Mouse (Mus musculus) CH12.LX (cell line): ENCODE data around the gene Tead1. TPM values are rescaled to one million over a fixed set of nuclear protein-coding genes. Genes with fewer than 3 reads are reported as not detected.

Source experiments
- DNase-seq: peaks from one replicate; pipeline ENCODE4 v3.0.0-alpha.2; 2013; ENCODE audit errors: extremely low read depth
- H3K27ac ChIP-seq: 2 replicates; pipeline ENCODE4 v1.5.1; 2012; ENCODE audit warnings: low read depth, mild to moderate bottlenecking, control low read depth, moderate library complexity; ENCODE audit not compliant: insufficient read depth
- H3K27me3 ChIP-seq: replicated peaks from 2 replicates; pipeline ENCODE3; 2012; ENCODE audit warnings: inconsistent platforms
- H3K36me3 ChIP-seq, 2 experiments: replicated peaks in 1 of 2; 2 replicates each; pipeline versions ENCODE3 to v1.6.1; 2012; ENCODE audit warnings: inconsistent platforms in 1 of 2, low read length in 1 of 2, mild to moderate bottlenecking in 1 of 2, mixed read lengths in 1 of 2, moderate library complexity in 1 of 2; ENCODE audit not compliant: control insufficient read depth in 1 of 2, insufficient read depth in 1 of 2
- H3K4me1 ChIP-seq, 2 experiments: 2 replicates each; pipeline ENCODE4 v1.6.1; 2012; ENCODE audit warnings: inconsistent platforms in 1 of 2, moderate library complexity in 1 of 2; ENCODE audit not compliant: insufficient read depth in 2 of 2, control insufficient read depth in 1 of 2
- H3K4me2 ChIP-seq: 2 replicates; pipeline ENCODE4 v1.6.1; 2012; ENCODE audit warnings: low read depth, mild to moderate bottlenecking, control low read depth; ENCODE audit not compliant: poor library complexity, insufficient read depth, severe bottlenecking
- H3K4me3 ChIP-seq, 3 experiments: fragments of 150-350 bp in 1 of 3; sonication (generic) in 1 of 3; replicated peaks in 1 of 3; 2 replicates each; pipeline versions ENCODE3 to v1.5.1; 2011 to 2012; ENCODE audit warnings: low read depth in 2 of 3, low read length in 2 of 3, mild to moderate bottlenecking in 2 of 3, moderate library complexity in 2 of 3, control low read depth in 1 of 3, improper control_type of control experiment in 1 of 3, inconsistent platforms in 1 of 3, mixed read lengths in 1 of 3; ENCODE audit not compliant: poor library complexity in 1 of 3
- H3K79me2 ChIP-seq: replicated peaks from 2 replicates; pipeline ENCODE4 v1.6.1; 2012; ENCODE audit warnings: mild to moderate bottlenecking, moderate library complexity; ENCODE audit not compliant: control insufficient read depth, poor library complexity, insufficient read depth, severe bottlenecking; ENCODE audit errors: extremely low read depth
- H3K9ac ChIP-seq: 2 replicates; pipeline ENCODE4 v1.6.1; 2012; ENCODE audit warnings: low read depth, mild to moderate bottlenecking, control low read depth, moderate library complexity; ENCODE audit not compliant: insufficient read depth
- H3K9me3 ChIP-seq: replicated peaks from 2 replicates; pipeline ENCODE3; 2012; ENCODE audit warnings: low read length, inconsistent platforms, mixed read lengths
- BHLHE40 ChIP-seq: IDR thresholded peaks from 2 replicates; pipeline ENCODE4 v1.6.1; 2011; ENCODE audit warnings: mild to moderate bottlenecking, low read depth, low read length, improper control_type of control experiment
- CHD1 ChIP-seq: IDR thresholded peaks from 2 replicates; pipeline ENCODE4 v1.6.1; 2012; ENCODE audit warnings: low read depth, low read length, improper control_type of control experiment, inconsistent platforms
- CHD2 ChIP-seq: IDR thresholded peaks from 2 replicates; pipeline ENCODE4 v1.6.1; 2011; ENCODE audit warnings: low read length, improper control_type of control experiment
- CTCF ChIP-seq, 2 experiments: IDR thresholded peaks in 1 of 2; conservative IDR thresholded peaks in 1 of 2; 2 replicates each; pipeline ENCODE4 v1.5.1; 2011 to 2012; ENCODE audit warnings: low read depth in 2 of 2, low read length in 2 of 2, improper control_type of control experiment in 1 of 2, inconsistent platforms in 1 of 2, mild to moderate bottlenecking in 1 of 2, moderate library complexity in 1 of 2
- E2F4 ChIP-seq: IDR thresholded peaks from 2 replicates; pipeline ENCODE4 v1.6.1; 2011; ENCODE audit warnings: low read depth, low read length, improper control_type of control experiment; ENCODE audit not compliant: insufficient replicate concordance
- ELF1 ChIP-seq: IDR thresholded peaks from 2 replicates; pipeline ENCODE4 v1.6.1; 2014; ENCODE audit warnings: low read depth, mild to moderate bottlenecking, inconsistent platforms, low read length, improper control_type of control experiment
- EP300 ChIP-seq: IDR thresholded peaks from 2 replicates; pipeline ENCODE4 v1.6.1; 2011; ENCODE audit warnings: low read length, improper control_type of control experiment
- ETS1 ChIP-seq: conservative IDR thresholded peaks from 2 replicates; pipeline ENCODE4 v1.6.1; 2012; ENCODE audit warnings: low read depth, mild to moderate bottlenecking, inconsistent platforms, low read length, improper control_type of control experiment, moderate library complexity
- GABPA ChIP-seq: IDR thresholded peaks from 2 replicates; pipeline ENCODE4 v1.6.1; 2012; ENCODE audit warnings: low read depth, low read length, improper control_type of control experiment, inconsistent platforms; ENCODE audit not compliant: insufficient replicate concordance
- HCFC1 ChIP-seq: IDR thresholded peaks from 2 replicates; pipeline ENCODE4 v1.6.1; 2012; ENCODE audit warnings: low read depth, mild to moderate bottlenecking, inconsistent platforms, low read length, improper control_type of control experiment
- IRF4 ChIP-seq: IDR thresholded peaks from 2 replicates; pipeline ENCODE4 v1.6.1; 2014; ENCODE audit warnings: low read depth, mild to moderate bottlenecking, inconsistent platforms, low read length, improper control_type of control experiment
- JUN ChIP-seq: IDR thresholded peaks from 2 replicates; pipeline ENCODE4 v1.6.1; 2011; ENCODE audit warnings: low read depth, mild to moderate bottlenecking, low read length, improper control_type of control experiment, moderate library complexity; ENCODE audit not compliant: insufficient read depth
- KAT2A ChIP-seq: IDR thresholded peaks from 2 replicates; pipeline ENCODE4 v1.6.1; 2012; ENCODE audit warnings: low read length, improper control_type of control experiment, inconsistent platforms; ENCODE audit not compliant: insufficient replicate concordance
- MAFK ChIP-seq: IDR thresholded peaks from 2 replicates; pipeline ENCODE4 v1.6.1; 2011; ENCODE audit warnings: low read length, improper control_type of control experiment; ENCODE audit not compliant: insufficient replicate concordance
- MAZ ChIP-seq: IDR thresholded peaks from 2 replicates; pipeline ENCODE4 v1.6.1; 2012; ENCODE audit warnings: low read depth, mild to moderate bottlenecking, inconsistent platforms, low read length, improper control_type of control experiment, moderate library complexity
- MEF2A ChIP-seq: IDR thresholded peaks from 2 replicates; pipeline ENCODE4 v1.6.1; 2014; ENCODE audit warnings: low read depth, mild to moderate bottlenecking, inconsistent platforms, low read length, improper control_type of control experiment, borderline replicate concordance
- MYC ChIP-seq: IDR thresholded peaks from 2 replicates; pipeline ENCODE4 v1.6.1; 2011; ENCODE audit warnings: low read depth, mild to moderate bottlenecking, improper control_type of control experiment, low read length
- POLR2A ChIP-seq: IDR thresholded peaks from 2 replicates; pipeline ENCODE4 v1.6.1; 2011; ENCODE audit warnings: low read depth, mild to moderate bottlenecking, improper control_type of control experiment, low read length
- RAD21 ChIP-seq: IDR thresholded peaks from 2 replicates; pipeline ENCODE4 v1.6.1; 2011; ENCODE audit warnings: low read depth, mild to moderate bottlenecking, low read length, improper control_type of control experiment, moderate library complexity
- RCOR1 ChIP-seq: conservative IDR thresholded peaks from 2 replicates; pipeline ENCODE4 v1.6.1; 2012; ENCODE audit warnings: low read depth, mild to moderate bottlenecking, inconsistent platforms, low read length, improper control_type of control experiment
- SMC3 ChIP-seq: IDR thresholded peaks from 2 replicates; pipeline ENCODE4 v1.6.1; 2011; ENCODE audit warnings: low read depth, low read length, improper control_type of control experiment
- TBP ChIP-seq: conservative IDR thresholded peaks from 2 replicates; pipeline ENCODE4 v1.6.1; 2011; ENCODE audit warnings: low read depth, low read length, improper control_type of control experiment
- TCF12 ChIP-seq: IDR thresholded peaks from 2 replicates; pipeline ENCODE4 v1.6.1; 2014; ENCODE audit warnings: low read depth, mild to moderate bottlenecking, inconsistent platforms, low read length, improper control_type of control experiment
- UBTF ChIP-seq: IDR thresholded peaks from 2 replicates; pipeline ENCODE4 v1.6.1; 2012; ENCODE audit warnings: low read depth, mild to moderate bottlenecking, inconsistent platforms, low read length, improper control_type of control experiment, moderate library complexity
- USF2 ChIP-seq: conservative IDR thresholded peaks from 2 replicates; pipeline ENCODE4 v1.6.1; 2011; ENCODE audit warnings: low read depth, low read length, improper control_type of control experiment
- ZC3H11A ChIP-seq: IDR thresholded peaks from 2 replicates; pipeline ENCODE4 v1.6.1; 2012; ENCODE audit warnings: low read depth, mild to moderate bottlenecking, inconsistent platforms, low read length, improper control_type of control experiment
- ZMIZ1 ChIP-seq: IDR thresholded peaks from 2 replicates; pipeline ENCODE4 v1.6.1; 2012; ENCODE audit warnings: low read depth, mild to moderate bottlenecking, inconsistent platforms, low read length, improper control_type of control experiment
- ZNF384 ChIP-seq: IDR thresholded peaks from 2 replicates; pipeline ENCODE4 v1.6.1; 2012; ENCODE audit warnings: low read depth, low read length, improper control_type of control experiment, inconsistent platforms
- dilution Hi-C: fragments of 300-500 bp; cut with MboI; formaldehyde crosslinking; loops from 2 replicates; pipeline ENCODE4 v1.14.3; 2020; ENCODE audit warnings: low sequenced_read_pairs; ENCODE audit not compliant: extremely low pct_unique_long_range_greater_than_20kb, extremely low pct_ligation_motif_present
- in situ Hi-C: fragments of 300-500 bp; cut with MboI; formaldehyde crosslinking; loops from 3 replicates; pipeline ENCODE4 v1.14.3; 2019; ENCODE audit warnings: low sequenced_read_pairs, low pct_ligation_motif_present, low pct_unique_long_range_greater_than_20kb, mixed read lengths
- polyA plus RNA-seq: library from polyadenylated mRNA; unstranded; fragments of >175 nt; gene quantifications from 2 replicates; pipeline ENCODE4 v1.2.1, GENCODE M21; 2012; ENCODE audit warnings: low read depth; ENCODE audit not compliant: insufficient read length
- total RNA-seq, 2 experiments: library from RNA; depleted of rRNA; stranded (reverse); fragments of 300-350 nt in 1 of 2; fragments of >200 nt in 1 of 2; gene quantifications; 2 replicates each; pipeline ENCODE4 v1.2.3; 2012 to 2014

Gene Tead1
- total and polyA plus RNA-seq, 3 experiments = not detected

DNA sequence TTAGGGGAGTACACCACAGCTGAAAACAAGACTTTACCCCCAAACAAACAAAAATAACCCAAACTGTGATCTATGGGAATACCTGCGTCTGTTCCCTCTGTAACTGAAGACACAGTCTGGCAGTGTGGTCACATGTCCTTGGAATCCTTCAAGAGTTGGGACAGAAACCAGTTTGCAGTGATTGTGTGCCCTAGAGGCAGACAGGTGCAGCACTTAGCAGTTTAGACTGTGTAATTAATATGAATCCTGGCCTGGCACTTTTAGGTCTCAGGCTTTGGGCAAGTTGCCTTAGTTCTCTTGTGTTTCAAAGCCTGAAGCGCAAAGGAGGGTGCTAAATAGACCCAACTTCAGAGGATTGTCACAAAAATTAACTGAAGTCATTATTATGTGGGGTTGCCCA is 83.8 kb downstream of the Tead1 start:
- dilution Hi-C loops = no loop called here
- Histone ChIP-seq H3K9me3 (no peaks in the 10 kb centered on the region), H3K4me3 (no peak overlapping the region), H3K4me1 (peaks cover 0 to 56% of the 10 kb centered on the region in 2 experiments; a peak in 2 of 4 replicates), H3K36me3 (no peaks in the 10 kb centered on the region), H3K9ac (no peak overlapping the region), H3K27me3 (peaks cover 9% of the 10 kb centered on the region), H3K27ac (no peak overlapping the region), H3K79me2 (no peaks in the 10 kb centered on the region), H3K4me2 (no peak overlapping the region)
- no peak for TF ChIP-seq ZMIZ1
- no peak for TF ChIP-seq MYC
- no peak for TF ChIP-seq CHD2
- TF ChIP-seq EP300 = no peak
- no peak for TF ChIP-seq ZC3H11A
- TF ChIP-seq CTCF (conservative IDR thresholded peaks at IDR 0.05 in 1 of 2, IDR thresholded peaks at IDR 0.05 in 1 of 2; ENCODE audit: low read depth in 2 of 2, low read length in 2 of 2) = no peak
- no peak for TF ChIP-seq KAT2A
- TF ChIP-seq ELF1 = no peak
- no peak for TF ChIP-seq CHD1
- no peak for TF ChIP-seq RCOR1
- TF ChIP-seq HCFC1 = no peak
- no peak for TF ChIP-seq ETS1
- TF ChIP-seq JUN = no peak
- TF ChIP-seq IRF4 = no peak
- TF ChIP-seq BHLHE40 = no peak
- TF ChIP-seq RAD21 = no peak
- no peak for TF ChIP-seq USF2
- no peak for TF ChIP-seq TBP
- in situ Hi-C loops = no loop called here
- no peak for DNase-seq

DNA sequence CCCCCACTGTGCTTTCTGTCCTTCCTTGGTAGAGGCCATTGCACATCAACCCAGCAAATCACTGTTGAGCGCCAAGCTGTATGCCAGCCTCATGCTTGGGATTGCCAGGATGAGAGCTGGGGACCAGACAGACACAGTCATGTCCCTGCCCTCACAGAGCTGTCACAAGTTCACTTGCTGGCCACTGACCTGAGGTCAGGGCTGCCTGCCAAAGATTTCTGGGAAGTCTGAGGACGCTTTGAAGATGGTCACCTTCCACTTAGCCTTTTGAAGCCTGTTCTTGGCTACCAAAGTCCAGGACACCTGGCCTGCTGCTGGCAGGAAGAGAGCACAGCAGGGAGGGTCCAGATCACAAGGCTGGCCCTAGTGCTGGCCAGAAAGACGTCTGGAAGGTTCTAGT is 84.4 kb downstream of the Tead1 start:
- Histone ChIP-seq H3K27me3 (peaks cover 9% of the 10 kb centered on the region), H3K9ac (no peak overlapping the region), H3K27ac (no peak overlapping the region), H3K4me3 (no peak overlapping the region), H3K9me3 (no peaks in the 10 kb centered on the region), H3K36me3 (no peaks in the 10 kb centered on the region), H3K79me2 (no peaks in the 10 kb centered on the region), H3K4me2 (no peak overlapping the region), H3K4me1 (peaks cover 0 to 56% of the 10 kb centered on the region in 2 experiments; a peak in 2 of 4 replicates)
- TF ChIP-seq MAZ = no peak
- TF ChIP-seq MEF2A = no peak
- no peak for TF ChIP-seq E2F4
- no peak for TF ChIP-seq ZNF384
- TF ChIP-seq EP300 = no peak
- no peak for TF ChIP-seq UBTF
- TF ChIP-seq RCOR1 = no peak
- no peak for TF ChIP-seq ETS1
- no peak for TF ChIP-seq ZC3H11A
- no peak for TF ChIP-seq ZMIZ1
- no peak for TF ChIP-seq JUN
- no peak for TF ChIP-seq MAFK
- TF ChIP-seq SMC3 = no peak
- no peak for TF ChIP-seq KAT2A
- TF ChIP-seq GABPA = no peak
- TF ChIP-seq BHLHE40 = no peak
- TF ChIP-seq POLR2A = no peak
- TF ChIP-seq TCF12 = no peak
- TF ChIP-seq HCFC1 = no peak
- dilution Hi-C loops (no loop called here), in situ Hi-C loops (no loop called here)
- DNase-seq = no peak
